Mouse (Mus musculus) intestine, postnatal 0 days (tissue): Measurements from ENCODE around the gene Tnf. TPM values are rescaled to one million over a fixed set of nuclear protein-coding genes. Genes with fewer than 3 reads are reported as not detected.

Experiments
- ATAC-seq: fragments of 200-750 bp; cut with Nextera tagmentation; 2 replicates; pipeline ENCODE4 v1.8.0; 2017; ENCODE audit warnings: mild to moderate bottlenecking, moderate TSS enrichment, moderate library complexity
- H3K27ac ChIP-seq: fragments of 300-500 bp; sonication (generic); 2 replicates; pipeline ENCODE4 v1.5.1; 2014; ENCODE audit warnings: mild to moderate bottlenecking, low read depth, low read length, moderate library complexity
- H3K27me3 ChIP-seq: fragments of 300-500 bp; sonication (generic); replicated peaks from 2 replicates; pipeline ENCODE4 v1.6.1; 2014; ENCODE audit warnings: low read length, mixed read lengths; ENCODE audit not compliant: control insufficient read depth, insufficient read depth
- H3K36me3 ChIP-seq: fragments of 300-500 bp; sonication (generic); 2 replicates; pipeline ENCODE4 v1.6.1; 2014; ENCODE audit warnings: mild to moderate bottlenecking, moderate library complexity; ENCODE audit not compliant: control insufficient read depth, insufficient read depth
- H3K4me1 ChIP-seq: fragments of 300-500 bp; sonication (generic); replicated peaks from 2 replicates; pipeline ENCODE4 v1.6.1; 2014; ENCODE audit warnings: antibody characterized with exemption, low read length, mixed read lengths; ENCODE audit not compliant: control insufficient read depth, insufficient read depth
- H3K4me2 ChIP-seq: fragments of 300-500 bp; sonication (generic); replicated peaks from 2 replicates; pipeline ENCODE4 v1.6.1; 2014; ENCODE audit warnings: low read depth, mild to moderate bottlenecking, moderate library complexity
- H3K4me3 ChIP-seq: fragments of 300-500 bp; sonication (generic); 2 replicates; pipeline ENCODE4 v1.5.1; 2014; ENCODE audit warnings: low read depth, low read length
- H3K9ac ChIP-seq: fragments of 300-500 bp; sonication (generic); 2 replicates; pipeline ENCODE4 v1.6.1; 2014; ENCODE audit warnings: mild to moderate bottlenecking, low read depth, low read length
- H3K9me3 ChIP-seq: fragments of 300-500 bp; sonication (generic); 2 replicates; pipeline ENCODE4 v1.6.1; 2016; ENCODE audit warnings: mixed run types; ENCODE audit not compliant: control insufficient read depth
- CTCF ChIP-seq: sonication (generic); IDR thresholded peaks from 2 replicates; pipeline ENCODE4 v1.5.1; 2016; ENCODE audit warnings: low read depth, mild to moderate bottlenecking, control low read depth, antibody characterized with exemption, moderate library complexity
- WGBS: fragments of 180-500 bp; shearing (Covaris S2); extraction: QIAGEN DNeasy Blood & Tissue Kit; methylation state at CpG from one replicate; pipeline ENCODE4 v1.1.7; 2014; 5-methylcytosine and 5-hydroxymethylcytosine counted together
- microRNA-seq: library from miRNA; unstranded; fragments of <30 nt; microRNA quantifications from one replicate; pipeline ENCODE4, GENCODE M21; 2016
- polyA plus RNA-seq: library from polyadenylated mRNA; unstranded; fragments of >200 nt; fragmentation: Nextera tagmentation; extraction: Ambion mirVana; gene quantifications from 2 replicates; pipeline ENCODE4 v1.2.1, GENCODE M21; 2015

The Tnf gene
- polyA plus RNA-seq, 1 experiment from 2014 or later = 0.27 TPM

DNA sequence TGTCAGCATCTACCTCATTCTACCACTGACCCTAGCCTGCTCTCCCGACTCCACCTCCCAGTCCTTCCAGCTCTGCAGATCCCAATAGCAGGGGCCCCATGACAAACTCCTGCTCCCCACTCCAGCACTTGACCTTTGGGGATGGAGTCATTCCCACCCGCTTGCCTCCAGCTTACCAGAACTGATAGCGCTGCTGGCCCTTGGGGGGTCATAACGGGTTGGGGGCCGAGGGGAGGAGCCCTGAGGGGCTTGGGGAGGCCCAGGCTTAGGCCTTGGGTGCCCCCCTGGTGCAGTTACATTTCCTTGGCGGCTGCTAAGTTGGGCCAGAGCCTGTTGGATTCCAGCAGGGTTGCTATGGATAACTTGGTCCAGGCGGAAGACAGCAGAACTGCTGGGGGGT lies 47.2 kb downstream of the Tnf start:
- H3K9ac ChIP-seq = no peak overlapping the region
- no peaks in the 10 kb centered on the region for H3K9me3 ChIP-seq
- H3K4me2 ChIP-seq = no peak overlapping the region
- TF ChIP-seq CTCF = no peak
- H3K36me3 ChIP-seq = peaks cover 97% of the 10 kb centered on the region
- no peaks in the 10 kb centered on the region for H3K4me1 ChIP-seq
- WGBS = 82% methylated on average over 7 of the region's 7 CpGs
- H3K27me3 ChIP-seq = no peaks in the 10 kb centered on the region
- H3K27ac ChIP-seq = no peak overlapping the region; the same call in 1 of the 2 replicates
- ATAC-seq = no peak
- no peak overlapping the region for H3K4me3 ChIP-seq

DNA sequence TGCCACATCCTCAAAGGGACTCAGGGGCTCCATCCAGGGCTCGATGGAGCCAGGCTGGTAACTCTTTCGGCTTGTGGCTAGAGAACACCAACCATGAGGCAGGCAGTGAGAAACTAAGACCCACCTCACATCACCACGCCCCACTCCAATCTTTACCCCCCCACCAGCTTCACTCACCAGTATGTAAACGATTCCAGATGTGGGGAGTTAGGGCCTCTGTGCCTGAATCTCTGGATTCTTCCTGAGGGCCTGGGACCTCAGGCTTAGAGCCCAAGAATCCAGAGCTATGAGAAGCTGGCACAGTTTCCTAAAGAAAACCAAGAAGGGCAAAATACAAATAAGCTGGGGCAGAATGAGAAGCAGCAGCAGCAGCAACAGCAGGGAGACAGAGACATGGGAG lies 47.9 kb downstream of the Tnf start:
- no peak for TF ChIP-seq CTCF
- Histone ChIP-seq H3K4me2 (no peak overlapping the region), H3K27me3 (no peaks in the 10 kb centered on the region), H3K9me3 (no peaks in the 10 kb centered on the region), H3K36me3 (peaks cover 97% of the 10 kb centered on the region), H3K4me3 (no peak overlapping the region), H3K4me1 (no peaks in the 10 kb centered on the region), H3K9ac (no peak overlapping the region), H3K27ac (no peak overlapping the region)
- ATAC-seq = no peak
- WGBS = 80% methylated on average over 4 of the region's 4 CpGs

DNA sequence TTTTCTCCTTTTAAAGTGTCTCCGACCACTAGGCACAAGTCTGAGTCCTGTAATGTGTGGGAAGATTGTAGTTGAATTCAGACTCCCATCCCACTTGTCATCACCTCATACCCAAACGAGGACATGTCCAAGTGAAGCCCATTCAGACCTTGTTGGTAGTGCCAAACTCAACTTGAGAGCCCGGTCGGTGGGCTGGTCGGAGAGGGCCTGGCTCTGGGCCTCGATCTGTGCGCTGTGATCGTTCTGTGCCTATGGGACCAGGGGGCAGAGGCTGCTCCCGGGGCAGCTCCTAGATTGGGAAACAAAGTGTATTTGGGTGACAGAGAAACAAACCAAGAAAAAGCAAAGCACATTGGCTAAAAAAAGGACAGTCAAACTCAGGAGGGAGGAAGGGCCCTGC lies 48.7 kb downstream of the Tnf start:
- no peak for ATAC-seq
- WGBS = 87% methylated on average over 9 of the region's 9 CpGs
- H3K27ac ChIP-seq = no peak overlapping the region

DNA sequence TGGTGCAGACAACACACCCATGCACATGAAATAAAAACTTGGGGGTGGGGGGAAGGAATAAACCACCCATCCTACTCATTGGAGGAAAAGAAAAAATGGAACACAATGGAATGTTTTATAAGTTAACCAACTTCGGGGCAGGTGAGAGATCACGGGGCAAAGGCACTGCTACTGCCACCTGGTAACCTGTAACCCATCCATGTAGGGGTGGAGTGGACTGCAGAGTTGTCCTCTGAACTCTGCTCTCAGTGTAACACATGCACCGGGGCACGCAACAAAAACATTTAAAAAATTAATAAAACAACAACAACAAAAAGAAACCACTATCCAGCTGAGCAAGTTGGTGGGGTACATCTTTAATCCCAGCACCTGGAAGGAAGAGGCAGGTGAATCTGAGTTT lies 49.7 kb downstream of the Tnf start:
- Histone ChIP-seq H3K4me2 (no peak overlapping the region), H3K9me3 (no peaks in the 10 kb centered on the region), H3K4me1 (no peaks in the 10 kb centered on the region), H3K9ac (no peak overlapping the region), H3K4me3 (no peak overlapping the region), H3K36me3 (peaks cover 95% of the 10 kb centered on the region), H3K27ac (no peak overlapping the region), H3K27me3 (no peaks in the 10 kb centered on the region)
- WGBS = 93% methylated on average over 4 of the region's 4 CpGs
- TF ChIP-seq CTCF = no peak
- no peak for ATAC-seq

More for the DNA sequence above, 48.7 kb downstream of the Tnf start:
- Histone ChIP-seq H3K4me3 (no peak overlapping the region), H3K4me1 (no peaks in the 10 kb centered on the region), H3K4me2 (no peak overlapping the region), H3K27me3 (no peaks in the 10 kb centered on the region), H3K9ac (no peak overlapping the region), H3K9me3 (no peaks in the 10 kb centered on the region), H3K36me3 (peaks cover 96% of the 10 kb centered on the region)
- no peak for TF ChIP-seq CTCF

Small RNA genes lying within 50 kb of the gene (microRNA-seq; reads per million reads assigned to microRNA genes)
- gene Mir6973a = not detected
- gene Mir6974 = not detected
- gene Mir6975 = not detected
- not detected for gene Mir8094

Other genes with a start within 250 kb of the Tnf start
- gene Hspa1b, start 242.8 kb downstream of the Tnf start, polyA plus RNA-seq = 0.64 and 1.1 TPM in 2 replicates
- gene Gm20481, start 232.1 kb downstream of the Tnf start, polyA plus RNA-seq = 0.43 TPM in 1 of 2 replicates, not detected in the other
- 6.4 and 6.5 TPM in 2 replicates for gene Hspa1a, start 229.9 kb downstream of the Tnf start, polyA plus RNA-seq
- gene Hspa1l, start 229.3 kb downstream of the Tnf start, polyA plus RNA-seq = 0.22 and 0.25 TPM in 2 replicates
- 70.6 and 76.6 TPM in 2 replicates for gene Lsm2, start 220.1 kb downstream of the Tnf start, polyA plus RNA-seq
- 74.0 and 84.2 TPM in 2 replicates for gene Vars, start 201.0 kb downstream of the Tnf start, polyA plus RNA-seq
- 0.12 and 0.20 TPM in 2 replicates for gene Vwa7, start 185.4 kb downstream of the Tnf start, polyA plus RNA-seq
- 3.2 and 4.6 TPM in 2 replicates for gene Sapcd1, start 174.0 kb downstream of the Tnf start, polyA plus RNA-seq
- 1.4 and 3.0 TPM in 2 replicates for gene Msh5, start 155.3 kb downstream of the Tnf start, polyA plus RNA-seq
- 290 and 312 TPM in 2 replicates for gene Clic1, start 152.0 kb downstream of the Tnf start, polyA plus RNA-seq
- gene Ddah2, start 143.0 kb downstream of the Tnf start, polyA plus RNA-seq = 62.0 and 68.3 TPM in 2 replicates
- 0.12 TPM in 1 of 2 replicates, not detected in the other for gene Ly6g6c, start 136.6 kb downstream of the Tnf start, polyA plus RNA-seq
- 0.13 and 0.17 TPM in 2 replicates for gene Mpig6b, start 135.8 kb downstream of the Tnf start, polyA plus RNA-seq
- gene Ly6g6e, start 125.1 kb downstream of the Tnf start, polyA plus RNA-seq = 2.2 TPM in 2 replicates
- gene Ly6g6d, start 123.9 kb downstream of the Tnf start, polyA plus RNA-seq = 3.8 and 4.9 TPM in 2 replicates
- gene Ly6g6f, start 116.4 kb downstream of the Tnf start, polyA plus RNA-seq = not detected in 2 replicates
- 101 and 103 TPM in 2 replicates for gene Abhd16a, start 112.7 kb downstream of the Tnf start, polyA plus RNA-seq
- not detected in 2 replicates for gene Ly6g5c, start 93.7 kb downstream of the Tnf start, polyA plus RNA-seq
- gene Ly6g5b, start 86.6 kb downstream of the Tnf start, polyA plus RNA-seq = 0.46 and 0.59 TPM in 2 replicates
- 15.0 and 16.6 TPM in 2 replicates for gene Gpank1, start 80.6 kb downstream of the Tnf start, polyA plus RNA-seq
- gene Csnk2b, start 80.0 kb downstream of the Tnf start, polyA plus RNA-seq = 262 and 264 TPM in 2 replicates
- 26.3 and 29.7 TPM in 2 replicates for gene D17H6S53E, start 75.6 kb downstream of the Tnf start, polyA plus RNA-seq
- 18.3 and 22.5 TPM in 2 replicates for gene Apom, start 70.0 kb downstream of the Tnf start, polyA plus RNA-seq
- 37.4 and 46.0 TPM in 2 replicates for gene Bag6, start 66.8 kb downstream of the Tnf start, polyA plus RNA-seq
- 40.0 and 54.1 TPM in 2 replicates for gene Prrc2a, start 37.1 kb downstream of the Tnf start, polyA plus RNA-seq
- gene Aif1, start 25.9 kb downstream of the Tnf start, polyA plus RNA-seq = 23.1 and 25.4 TPM in 2 replicates
- 11.3 and 12.9 TPM in 2 replicates for gene Lst1, start 13.6 kb downstream of the Tnf start, polyA plus RNA-seq
- gene Ltb, start 7.6 kb downstream of the Tnf start, polyA plus RNA-seq = 1.7 and 2.4 TPM in 2 replicates
- gene Lta, start 3.3 kb upstream of the Tnf start, polyA plus RNA-seq = 0.10 and 0.42 TPM in 2 replicates
- 0.23 and 0.30 TPM in 2 replicates for gene Gm16181, start 18.8 kb upstream of the Tnf start, polyA plus RNA-seq
- gene Atp6v1g2, start 31.7 kb upstream of the Tnf start, polyA plus RNA-seq = 4.1 and 4.3 TPM in 2 replicates
- gene Nfkbil1, start 33.8 kb upstream of the Tnf start, polyA plus RNA-seq = 8.1 and 8.2 TPM in 2 replicates
- 125 and 127 TPM in 2 replicates for gene Ddx39b, start 39.7 kb upstream of the Tnf start, polyA plus RNA-seq
- gene H2-D1, start 60.7 kb upstream of the Tnf start, polyA plus RNA-seq = 672 and 681 TPM in 2 replicates
- 56.2 and 60.6 TPM in 2 replicates for gene H2-Q1, start 118.4 kb upstream of the Tnf start, polyA plus RNA-seq
- gene H2-Q2, start 140.2 kb upstream of the Tnf start, polyA plus RNA-seq = 693 and 712 TPM in 2 replicates
- gene H2-Q4, start 177.6 kb upstream of the Tnf start, polyA plus RNA-seq = 11.9 and 14.0 TPM in 2 replicates
- 2.7 and 2.8 TPM in 2 replicates for gene H2-Q6, start 222.8 kb upstream of the Tnf start, polyA plus RNA-seq
- gene H2-Q7, start 237.1 kb upstream of the Tnf start, polyA plus RNA-seq = 2.7 and 3.6 TPM in 2 replicates